Mouse (Mus musculus) ES-Bruce4 (cell line): ENCODE measurements around the gene Hcst.

ENCODE experiments used
- CTCF ChIP-seq: IDR thresholded peaks from one replicate; pipeline ENCODE4 v1.8.1; 2011; ENCODE audit warnings: low read depth, low read length
- EP300 ChIP-seq: IDR thresholded peaks from 2 replicates; pipeline ENCODE4 v1.6.1; 2011; ENCODE audit warnings: low read depth, low read length; ENCODE audit not compliant: insufficient read depth
- POLR2A ChIP-seq: IDR thresholded peaks from one replicate; pipeline ENCODE4 v1.8.1; 2011; ENCODE audit warnings: low read length; ENCODE audit not compliant: insufficient read depth

DNA sequence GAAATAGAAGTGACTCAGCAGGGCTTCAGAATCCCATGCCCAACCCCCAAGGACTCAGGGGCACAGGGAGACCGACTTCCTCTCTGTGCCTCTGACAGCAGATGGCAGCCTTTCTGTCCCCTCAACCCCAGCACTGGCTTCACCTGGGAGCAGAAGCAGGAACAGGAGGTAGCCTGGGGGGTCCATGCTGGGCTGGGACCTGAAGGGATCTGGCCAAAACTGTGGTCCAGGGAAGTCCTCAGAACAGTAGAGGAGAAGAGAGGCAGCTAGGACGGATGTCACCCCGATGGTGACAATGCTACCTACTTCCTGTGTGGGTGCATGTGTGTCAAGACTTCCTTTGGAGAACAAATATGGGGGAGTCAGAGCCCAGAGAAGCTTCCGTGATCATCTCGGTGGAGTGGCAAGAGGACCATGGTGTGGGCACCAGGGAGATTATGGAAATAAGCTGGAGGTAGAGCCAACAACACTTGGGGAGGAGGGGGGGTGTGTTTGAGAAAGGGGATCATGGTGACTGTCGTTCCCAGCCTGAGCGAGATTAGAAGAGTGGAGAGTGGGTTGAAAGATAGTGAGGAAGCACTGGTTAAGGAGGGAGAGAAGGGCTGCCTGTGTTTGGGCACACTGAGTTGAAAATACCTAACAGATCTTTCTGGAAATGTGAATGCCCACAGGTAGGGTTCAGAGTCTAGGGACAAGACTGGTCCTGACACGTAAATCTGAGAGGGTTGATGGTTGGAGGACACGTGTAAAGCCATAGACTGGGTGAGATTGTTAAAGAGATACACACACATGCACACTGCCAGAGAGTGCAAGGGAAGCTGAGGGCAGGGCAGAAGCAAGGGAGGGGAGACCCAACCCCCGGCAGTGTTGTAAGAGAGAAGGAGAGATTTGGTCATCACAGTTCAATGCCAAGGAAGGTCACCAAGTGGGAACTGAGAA is at the start of gene Hcst:
- TF ChIP-seq EP300 (no peak), CTCF (peak; percentile 4), POLR2A (no peak)
